Comparison of ENCODE assay signal across 8 mouse cellular contexts in the genomic region with DNA sequence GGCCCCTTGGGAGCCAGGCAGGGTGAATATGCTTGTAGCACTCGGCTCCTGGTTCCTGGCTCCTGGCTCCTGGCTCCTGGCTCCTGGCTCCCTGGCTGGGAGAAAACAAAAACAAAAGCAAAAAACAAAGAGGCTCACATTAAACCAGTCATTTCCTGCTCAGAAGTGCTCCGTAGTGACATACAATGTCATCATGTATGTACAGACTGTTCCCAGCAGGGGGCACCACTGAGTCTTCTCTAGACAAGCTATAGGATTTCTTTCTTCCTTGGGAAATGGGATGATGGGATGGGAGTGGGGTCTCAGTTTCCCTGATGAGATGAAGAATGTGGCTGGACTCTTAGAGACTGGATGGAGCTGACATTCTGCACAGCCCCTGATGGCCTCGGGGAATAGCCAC. TPM values are rescaled to one million over a fixed set of nuclear protein-coding genes. Genes with fewer than 3 reads are reported as not detected.
DNase-seq lines count a peak whose midpoint lies in the region; ATAC-seq and TF ChIP-seq lines count a peak whose summit lies in the region.

No protein-coding gene starts in this region.

- H3K4me3 ChIP-seq in forebrain, postnatal 0 days (ENCODE audit: low read depth, low read length) = no peak overlapping the region
- no peak overlapping the region for H3K4me3 ChIP-seq in forebrain, embryonic 16.5 days (replicated peaks; ENCODE audit: low read length)

- H3K4me2 ChIP-seq in forebrain, postnatal 0 days (ENCODE audit: low read depth) = no peak overlapping the region
- H3K4me2 ChIP-seq in forebrain, embryonic 16.5 days (ENCODE audit: low read length) = no peak overlapping the region

- WGBS in forebrain, postnatal 0 days = 48% methylated on average over 3 of the region's 3 CpGs
- WGBS in forebrain, embryonic 16.5 days = 40% methylated on average over 3 of the region's 3 CpGs

- H3K27me3 ChIP-seq in forebrain, postnatal 0 days (ENCODE audit: insufficient read depth, low read length) = no peaks in the 10 kb centered on the region
- no peaks in the 10 kb centered on the region for H3K27me3 ChIP-seq in forebrain, embryonic 16.5 days (replicated peaks; ENCODE audit: control insufficient read depth, insufficient read depth, low read length)

- no peaks in the 10 kb centered on the region for H3K36me3 ChIP-seq in forebrain, postnatal 0 days (ENCODE audit: insufficient read depth)
- no peaks in the 10 kb centered on the region for H3K36me3 ChIP-seq in forebrain, embryonic 16.5 days (ENCODE audit: control insufficient read depth, insufficient read depth)

- H3K9ac ChIP-seq in forebrain, postnatal 0 days = no peak overlapping the region
- no peak overlapping the region for H3K9ac ChIP-seq in forebrain, embryonic 16.5 days (replicated peaks; ENCODE audit: low read depth, low read length)

- no peak for ATAC-seq in forebrain, postnatal 0 days
- no peak for ATAC-seq in forebrain, embryonic 16.5 days

- H3K4me1 ChIP-seq in forebrain, postnatal 0 days (ENCODE audit: insufficient read depth) = no peaks in the 10 kb centered on the region
- H3K4me1 ChIP-seq in forebrain, embryonic 16.5 days (replicated peaks; ENCODE audit: control insufficient read depth, insufficient read depth, low read length) = no peaks in the 10 kb centered on the region

- no peaks in the 10 kb centered on the region for H3K9me3 ChIP-seq in forebrain, postnatal 0 days (ENCODE audit: low read length)
- H3K9me3 ChIP-seq in forebrain, embryonic 16.5 days (ENCODE audit: control insufficient read depth, low read length) = no peaks in the 10 kb centered on the region

- peak; percentile 32 for DNase-seq in forebrain, postnatal 0 days
- DNase-seq in ovary, postnatal 14 days (ENCODE audit: low spot score) = peak; percentile 25
- no peak for DNase-seq in ovary, adult 18-20 months (ENCODE audit: low spot score)
- peak; percentile 58 for DNase-seq in c-Kit-negative CD71-positive TER-119-positive erythroid progenitor cells, embryonic 14.5 days (ENCODE audit: low read depth, low spot score)
- DNase-seq in kidney, adult 18-20 months = peak; percentile 75
- peak; percentile 51 for DNase-seq in lung, postnatal 25 days (ENCODE audit: low spot score)
- DNase-seq in testis, postnatal 10 days (ENCODE audit: low spot score) = peak; percentile 84

- no peak overlapping the region for H3K27ac ChIP-seq in forebrain, postnatal 0 days (ENCODE audit: low read depth, low read length)
- H3K27ac ChIP-seq in forebrain, embryonic 16.5 days (ENCODE audit: low read length) = no peak overlapping the region

- TF ChIP-seq CTCF in forebrain, postnatal 0 days (IDR thresholded peaks at IDR 0.05; ENCODE audit: low read depth) = peak; percentile 60

RNA-seq across cellular contexts. Expression of a gene that starts 12.7 kb away (rescaled TPM):
- 1.9 and 4.4 TPM in 2 replicates for total RNA-seq in forebrain, postnatal 0 days (2014; rRNA removed)
- polyA plus RNA-seq in forebrain, postnatal 0 days (2015; fragmentation: Nextera tagmentation; extraction: Ambion mirVana) = 2.1 and 3.7 TPM in 2 replicates
- 1.1 and 1.3 TPM in 2 replicates for polyA plus RNA-seq in forebrain, embryonic 16.5 days (2015; fragmentation: Nextera tagmentation; extraction: Ambion mirVana)

RNA-seq across cellular contexts. Expression of a gene that starts 13.4 kb away (rescaled TPM):
- total RNA-seq in forebrain, postnatal 0 days (2014; rRNA removed) = 43.9 and 50.6 TPM in 2 replicates
- 44.7 and 49.5 TPM in 2 replicates for polyA plus RNA-seq in forebrain, postnatal 0 days (2015; fragmentation: Nextera tagmentation; extraction: Ambion mirVana)
- polyA plus RNA-seq in forebrain, embryonic 16.5 days (2015; fragmentation: Nextera tagmentation; extraction: Ambion mirVana) = 47.3 and 49.9 TPM in 2 replicates

RNA-seq across cellular contexts. Expression of a gene that starts 50.1 kb away (rescaled TPM):
- total RNA-seq in forebrain, postnatal 0 days (2014; rRNA removed) = 0.67 and 1.2 TPM in 2 replicates
- polyA plus RNA-seq in forebrain, postnatal 0 days (2015; fragmentation: Nextera tagmentation; extraction: Ambion mirVana) = 0.47 and 0.69 TPM in 2 replicates
- 0.93 and 1.1 TPM in 2 replicates for polyA plus RNA-seq in forebrain, embryonic 16.5 days (2015; fragmentation: Nextera tagmentation; extraction: Ambion mirVana)
